Mouse (Mus musculus) yolk sac, embryonic 10.5 days (tissue): ENCODE data around the gene Dock1.

Experiments used
- DNase-seq: peaks from one replicate; pipeline ENCODE4 v3.0.0-alpha.2; 2017; ENCODE audit warnings: low spot score

Gene Dock1

DNA sequence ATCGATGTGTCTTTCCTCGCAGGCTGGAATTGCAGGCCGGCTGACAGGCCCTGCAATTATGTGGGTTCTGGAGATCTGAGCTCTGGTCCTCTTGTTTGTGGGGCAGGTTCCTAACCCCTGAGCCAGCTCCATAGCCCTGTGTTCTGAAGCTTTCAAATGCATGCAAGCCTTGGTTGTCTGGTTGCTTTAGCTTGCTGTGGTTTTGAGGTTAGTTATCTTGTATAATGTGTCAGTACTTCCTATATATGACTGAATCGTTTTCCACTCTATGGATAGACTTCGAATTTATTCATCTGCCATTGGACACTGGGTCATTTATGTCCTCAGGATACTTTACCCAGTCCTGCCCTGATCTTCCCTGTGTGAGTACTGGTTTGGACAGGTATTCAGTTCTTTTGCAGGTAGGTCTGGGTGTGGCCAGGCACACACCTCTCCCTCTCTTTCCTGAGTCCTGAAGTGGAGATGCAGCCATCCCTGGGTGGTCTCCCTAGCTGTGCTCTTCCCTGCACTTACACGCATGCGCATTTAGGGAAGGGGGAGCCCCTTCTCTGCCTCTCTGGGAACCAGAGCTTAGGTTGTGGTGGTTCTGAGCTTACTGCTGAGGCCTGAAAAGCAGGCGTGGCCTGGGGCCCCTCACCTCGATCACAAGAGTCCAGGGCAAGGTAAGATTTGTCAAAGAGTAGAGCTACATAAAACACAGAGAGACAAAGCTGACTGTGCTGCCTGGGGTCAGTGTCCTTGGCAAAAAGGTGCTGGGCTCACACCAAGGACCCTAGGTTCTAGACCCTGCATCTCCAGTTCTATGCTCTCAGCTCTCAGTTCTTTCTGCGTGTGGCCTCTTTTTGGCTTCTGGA lies 25.9 kb downstream of the Dock1 start:
- DNase-seq = no peak

DNA sequence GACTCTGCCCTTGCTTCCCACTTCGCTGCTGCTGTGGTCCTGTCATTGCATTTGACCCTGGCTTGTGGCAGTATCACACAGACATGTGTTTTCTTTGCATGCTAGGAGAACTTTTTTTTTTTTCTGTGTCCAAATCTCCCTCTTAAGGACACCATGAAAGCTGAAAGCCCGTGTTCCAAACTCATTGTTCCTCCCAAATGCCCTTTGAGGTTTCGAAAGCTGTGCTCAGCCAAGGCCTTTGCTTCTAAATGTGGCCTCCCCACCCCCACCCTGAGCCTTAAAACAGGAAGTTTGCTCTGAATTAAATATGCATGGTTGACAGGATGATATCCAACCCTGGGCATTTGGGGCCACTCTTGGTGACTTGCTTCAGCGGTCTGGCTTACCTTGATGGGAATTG lies 27.0 kb downstream of the Dock1 start:
- no peak for DNase-seq

DNA sequence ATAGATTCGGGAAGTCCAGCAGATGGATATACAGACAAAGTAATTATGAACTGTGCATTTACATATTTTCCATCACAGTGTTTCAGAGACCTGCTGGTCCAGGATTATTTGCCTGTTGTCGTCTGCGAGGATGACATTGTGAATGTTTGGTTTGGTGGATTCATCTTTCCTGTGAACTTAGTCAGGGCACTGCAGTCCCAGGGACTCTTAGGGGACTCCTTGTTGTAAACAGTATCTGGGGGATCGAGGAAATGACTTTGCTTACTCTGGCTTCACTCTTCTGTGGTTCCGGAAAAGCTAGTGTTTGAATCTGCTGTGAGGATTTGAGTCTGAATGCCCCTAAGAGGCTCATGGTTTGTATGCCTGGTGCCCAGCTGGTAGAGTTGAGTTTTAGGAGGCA lies 27.8 kb downstream of the Dock1 start:
- DNase-seq = no peak

DNA sequence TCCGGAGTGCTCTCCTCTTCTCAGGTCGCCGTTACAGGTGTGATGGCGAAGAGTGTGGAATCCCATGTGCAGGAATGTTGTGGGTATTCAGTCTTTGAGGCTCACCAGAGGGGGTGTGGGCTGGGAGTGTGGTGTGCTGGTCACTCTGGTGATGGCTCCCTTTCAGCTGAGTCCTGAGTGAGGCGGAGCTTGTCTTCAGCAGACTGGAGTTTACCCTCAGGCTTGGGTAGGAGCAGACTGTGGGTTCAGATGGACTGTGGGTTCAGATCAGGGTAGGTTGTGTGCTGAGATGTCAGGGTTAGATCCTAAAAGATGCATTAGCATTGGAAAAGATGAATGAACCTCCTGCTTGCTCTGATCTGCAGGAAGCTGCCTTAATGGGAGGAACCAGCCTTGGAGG lies 29.5 kb downstream of the Dock1 start:
- no peak for DNase-seq

DNA sequence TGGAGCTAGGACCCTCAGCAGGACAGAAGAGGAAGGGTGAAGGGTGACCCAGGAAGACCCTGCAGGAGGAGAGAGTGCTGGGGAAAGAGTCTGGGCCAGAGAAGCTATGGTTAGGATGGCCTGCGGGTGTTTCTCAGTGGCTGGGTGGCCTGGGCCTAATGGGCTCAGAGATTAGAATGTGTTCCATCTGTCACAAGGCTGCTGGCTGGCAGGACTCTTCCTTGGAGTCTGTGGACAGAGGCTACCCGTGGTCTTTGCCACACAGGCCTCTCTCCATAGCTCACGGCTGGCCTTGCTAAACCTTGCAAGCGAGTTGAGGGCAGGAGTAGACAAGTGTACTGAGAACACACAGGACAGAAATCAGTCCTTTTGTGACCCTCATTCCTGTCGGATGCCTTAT lies 32.0 kb downstream of the Dock1 start:
- DNase-seq = no peak

DNA sequence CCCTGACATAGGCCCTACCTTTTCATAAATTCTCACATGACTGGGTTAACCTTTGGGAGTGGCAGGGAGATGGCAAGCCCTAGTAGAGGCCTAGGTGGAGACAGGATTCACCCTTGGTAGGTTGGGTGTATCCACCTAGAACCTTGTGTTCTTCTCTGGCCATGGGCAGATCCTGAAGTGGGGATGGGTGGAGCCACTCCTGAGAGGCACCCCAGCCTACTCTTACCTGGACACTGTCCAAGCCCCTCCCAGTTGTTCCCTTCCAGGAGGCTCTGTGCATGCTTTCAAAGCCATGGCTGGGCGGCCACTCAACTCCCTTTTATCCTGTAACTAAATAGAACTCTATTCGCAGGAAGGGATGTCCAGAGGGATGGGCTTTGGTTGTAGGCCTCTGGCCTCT lies 33.2 kb downstream of the Dock1 start:
- no peak for DNase-seq

DNA sequence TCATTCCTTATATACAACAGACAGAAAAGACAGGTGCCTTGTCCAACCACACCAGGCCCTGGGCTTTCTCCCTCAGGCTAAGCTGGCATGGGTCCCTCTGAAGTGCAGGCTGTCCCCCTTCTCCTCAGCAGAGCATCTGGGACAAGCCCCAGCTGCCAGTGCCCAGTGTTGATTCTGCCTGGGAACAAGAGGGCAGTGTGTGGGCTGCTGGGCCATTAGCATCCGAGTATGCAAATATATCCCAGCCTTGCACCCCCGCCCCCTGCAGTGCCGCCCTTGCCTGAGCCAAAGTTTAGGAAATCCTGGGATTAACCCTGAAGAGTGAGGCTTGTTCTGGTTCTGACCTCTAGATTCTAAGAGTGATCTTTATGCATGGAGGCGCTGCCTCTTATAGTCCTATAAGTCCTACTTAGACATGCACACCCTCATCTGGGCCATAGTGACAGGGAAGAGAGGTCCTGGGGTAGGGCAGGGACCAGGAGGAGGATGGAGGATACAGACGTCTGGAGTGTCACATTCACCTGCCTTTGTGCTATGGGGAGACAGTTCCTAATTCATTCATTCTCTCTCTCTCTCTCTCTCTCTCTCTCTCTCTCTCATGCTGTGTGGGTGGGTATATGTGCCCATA lies 38.9 kb downstream of the Dock1 start:
- DNase-seq = no peak

DNA sequence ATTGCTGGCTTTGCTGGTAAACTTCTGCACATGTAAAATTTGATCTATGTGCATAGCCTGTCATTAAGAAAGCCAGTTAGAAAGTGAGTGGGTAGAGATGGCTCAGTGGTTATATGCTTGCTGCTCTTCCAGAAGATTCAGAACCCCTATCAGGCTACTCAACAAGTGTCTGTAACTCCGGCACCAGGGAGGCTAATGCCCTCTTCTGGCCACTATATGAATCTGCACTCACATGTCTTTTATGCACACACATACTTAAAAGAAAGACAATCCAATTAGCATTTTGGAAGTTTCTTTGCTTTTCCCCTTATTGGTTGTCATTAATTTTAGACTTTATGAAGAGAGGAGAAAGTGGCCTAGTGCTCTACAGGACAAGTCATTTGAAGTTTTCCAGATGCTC lies 41.1 kb downstream of the Dock1 start:
- DNase-seq = no peak

DNA sequence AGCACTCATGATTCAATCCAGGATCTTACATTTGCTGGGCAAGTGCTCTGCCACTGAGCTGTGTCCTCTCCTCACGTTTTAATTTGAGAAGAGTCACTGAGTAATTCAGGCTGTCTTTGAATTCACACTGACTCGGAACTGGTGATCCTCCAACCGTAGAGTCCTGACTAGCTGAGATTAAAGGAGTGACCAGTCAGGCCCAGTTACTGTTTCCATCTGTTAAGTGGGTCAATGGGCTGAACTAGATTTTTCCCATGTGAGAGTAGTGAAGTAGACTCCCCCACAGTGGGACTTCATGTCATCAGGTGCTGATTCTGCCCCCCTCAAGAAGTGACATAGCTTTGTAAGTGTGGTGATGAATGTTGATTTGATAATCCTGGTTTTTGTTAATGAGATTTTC lies 49.0 kb downstream of the Dock1 start:
- no peak for DNase-seq

DNA sequence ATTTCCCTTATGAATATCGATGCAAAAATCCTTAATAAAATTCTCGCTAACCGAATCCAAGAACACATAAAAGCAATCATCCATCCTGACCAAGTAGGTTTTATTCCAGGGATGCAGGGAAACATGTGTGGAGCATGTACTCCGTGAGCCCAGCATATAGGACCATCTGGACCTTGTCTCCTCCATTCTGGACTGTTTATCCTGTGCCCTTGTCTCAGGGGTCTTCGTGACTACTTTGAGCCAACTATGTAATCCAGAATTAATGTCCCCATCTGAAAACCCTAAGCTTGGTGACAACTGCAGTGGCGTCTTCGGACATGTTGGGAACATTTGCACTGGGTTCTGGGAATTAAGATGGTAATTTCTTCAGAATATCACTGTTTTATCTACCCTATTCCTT lies 51.9 kb downstream of the Dock1 start:
- DNase-seq = no peak

DNA sequence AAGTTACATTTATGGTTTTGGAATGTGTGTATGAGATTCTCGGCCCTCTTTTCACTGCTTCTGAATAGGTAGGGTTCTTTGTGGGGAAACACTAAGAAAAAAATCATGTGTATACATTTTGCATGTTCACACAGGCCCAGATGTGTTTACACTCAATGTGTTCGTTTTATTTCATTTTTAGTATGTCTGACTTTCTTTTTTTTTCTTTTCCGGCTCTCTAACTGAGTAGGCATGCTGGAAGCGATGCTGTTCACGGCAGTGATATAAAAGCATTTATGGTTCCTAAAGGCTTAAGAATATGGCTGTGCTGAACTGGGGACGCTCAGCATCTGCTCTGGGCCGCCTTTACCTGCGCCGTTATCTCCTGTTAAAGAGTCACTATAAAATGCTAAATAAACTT lies 52.5 kb downstream of the Dock1 start:
- DNase-seq = no peak

DNA sequence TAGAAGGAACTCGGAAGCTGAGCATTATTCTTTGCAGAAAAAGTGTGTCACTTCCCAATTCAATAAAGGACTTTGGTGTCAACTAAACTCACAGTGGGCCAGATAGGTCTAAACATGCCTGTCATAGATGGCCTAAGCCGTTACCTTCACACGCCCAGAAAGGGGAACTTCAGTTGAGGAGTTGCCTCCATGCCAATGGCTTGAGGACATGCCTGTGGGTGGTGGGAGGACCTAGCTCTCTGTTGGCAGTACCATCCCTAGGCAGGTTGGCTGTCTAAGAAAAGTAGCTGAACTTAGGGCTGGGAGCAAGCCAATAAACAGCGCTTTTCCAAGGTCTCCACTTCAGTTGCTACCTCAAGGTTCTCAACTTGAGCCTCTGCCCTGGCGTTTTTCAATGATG lies 53.1 kb downstream of the Dock1 start:
- no peak for DNase-seq

DNA sequence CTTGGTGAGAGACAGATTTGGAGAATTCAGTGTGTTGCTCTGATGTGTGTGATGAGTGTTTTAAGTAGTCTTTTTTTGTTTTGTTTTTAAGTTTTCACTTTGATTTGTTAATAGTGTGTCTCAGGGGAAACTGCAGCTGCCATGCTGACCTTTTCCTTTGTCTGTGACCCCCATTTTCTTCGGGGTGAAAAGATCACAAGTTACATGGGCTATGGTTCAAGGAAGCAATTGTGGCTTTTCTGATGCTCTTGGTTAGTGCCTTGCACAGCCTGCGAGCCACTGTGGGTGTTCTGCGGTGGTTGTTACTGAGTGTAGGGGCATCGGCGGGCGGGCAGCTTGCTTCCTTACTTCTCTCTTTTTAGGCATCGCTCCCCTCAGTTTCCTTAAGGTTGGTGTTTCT lies 54.4 kb downstream of the Dock1 start:
- peak; percentile 8 for DNase-seq

DNA sequence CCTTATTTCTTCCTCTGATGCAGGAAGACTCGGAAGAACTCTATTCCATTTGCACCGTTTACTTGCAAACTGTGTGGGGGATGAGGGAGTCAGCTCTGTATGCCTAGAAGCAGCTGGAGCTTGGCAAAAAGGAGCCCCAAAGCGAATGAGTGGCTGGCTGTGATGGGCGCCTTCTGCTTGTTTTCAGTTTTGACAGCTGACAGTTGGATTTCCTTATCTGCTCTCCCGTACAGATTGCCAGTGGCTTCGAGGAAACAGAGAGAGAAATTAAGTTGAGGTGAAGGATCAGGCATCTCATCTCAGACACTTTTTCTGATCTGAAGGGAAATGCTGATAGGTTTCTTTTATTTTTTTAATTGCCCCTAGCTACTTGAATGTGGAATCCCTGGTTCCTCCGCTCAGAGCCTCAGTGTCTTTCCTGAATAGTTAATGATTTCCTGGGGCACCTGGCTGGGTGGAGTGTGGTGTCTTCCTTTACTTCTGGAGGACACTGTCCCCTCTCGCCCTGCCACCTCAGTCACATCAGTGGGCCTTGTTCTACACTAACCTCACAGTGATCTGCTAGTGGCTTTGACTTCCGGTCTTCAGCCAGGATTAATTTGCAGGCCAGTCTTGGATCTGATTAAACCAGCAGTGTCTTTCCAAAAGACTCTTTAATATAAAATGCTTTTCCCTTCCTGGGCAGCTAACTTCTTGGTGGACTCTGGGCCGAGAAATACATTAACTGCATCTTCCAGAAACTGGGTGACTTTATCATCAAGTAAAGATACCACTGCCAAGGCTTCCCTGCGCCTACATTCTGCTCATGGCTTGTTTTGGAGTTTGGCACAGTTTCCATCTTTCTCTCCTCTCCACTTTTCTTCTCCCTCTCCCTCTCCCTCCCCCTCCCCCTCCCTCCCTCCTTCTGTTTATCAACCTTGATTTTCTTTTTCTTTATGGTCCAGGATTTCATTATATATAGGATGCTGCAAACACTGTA lies 55.4 kb downstream of the Dock1 start:
- DNase-seq = peak; percentile 4

DNA sequence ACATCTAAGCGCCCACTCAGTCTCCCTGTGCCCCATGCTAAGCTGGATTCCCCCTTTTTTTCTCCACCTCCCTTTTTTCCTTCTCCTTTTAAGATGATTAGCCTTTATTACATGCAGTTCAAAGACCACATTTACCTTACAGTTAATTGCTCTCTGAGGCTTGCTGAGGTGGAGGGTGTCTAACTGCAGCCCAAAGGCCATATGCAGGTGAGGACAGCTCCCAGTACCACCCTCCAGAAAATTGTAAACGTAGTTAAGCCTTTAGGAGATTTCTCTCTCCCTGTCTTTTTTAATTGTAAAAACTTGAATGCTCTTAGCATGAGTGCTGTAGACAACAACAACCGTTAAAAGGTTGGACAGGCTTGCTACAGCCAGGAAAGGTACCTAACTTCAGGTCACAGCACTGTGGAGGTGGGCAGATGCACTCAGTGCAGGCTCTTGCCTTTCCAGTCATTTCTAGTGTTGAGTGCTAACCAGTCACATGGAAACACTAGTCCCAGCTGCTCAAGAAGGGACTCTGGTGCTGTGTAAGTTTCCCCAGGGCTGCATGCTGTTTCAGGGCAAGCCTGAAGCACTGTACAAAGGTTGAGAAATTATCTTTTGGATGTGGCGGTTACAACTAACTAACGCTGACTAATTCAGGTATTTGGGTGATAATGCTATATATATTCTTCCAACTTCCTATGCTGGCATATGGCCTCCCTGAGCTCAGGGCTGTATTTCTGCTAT lies 56.2 kb downstream of the Dock1 start:
- no peak for DNase-seq

DNA sequence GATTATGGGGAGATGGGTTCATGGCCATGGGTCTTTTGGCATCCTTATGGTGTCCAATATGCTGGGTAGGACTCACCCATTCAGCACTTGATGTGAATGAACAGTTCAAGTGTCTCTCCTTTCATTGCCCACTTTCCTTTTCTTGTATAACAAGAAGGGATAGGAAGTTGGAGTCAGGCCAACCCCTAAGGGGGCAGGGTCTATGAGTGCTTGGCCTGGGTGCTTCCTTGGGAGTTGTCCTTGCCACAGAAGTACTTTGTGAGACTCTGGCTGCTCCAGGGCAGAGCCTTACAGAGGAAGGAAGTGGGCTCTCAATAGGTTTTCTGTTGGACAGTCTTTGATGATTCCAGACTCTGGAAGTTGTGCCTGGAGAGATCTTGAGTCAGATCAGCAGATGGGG lies 58.9 kb downstream of the Dock1 start:
- DNase-seq = no peak

DNA sequence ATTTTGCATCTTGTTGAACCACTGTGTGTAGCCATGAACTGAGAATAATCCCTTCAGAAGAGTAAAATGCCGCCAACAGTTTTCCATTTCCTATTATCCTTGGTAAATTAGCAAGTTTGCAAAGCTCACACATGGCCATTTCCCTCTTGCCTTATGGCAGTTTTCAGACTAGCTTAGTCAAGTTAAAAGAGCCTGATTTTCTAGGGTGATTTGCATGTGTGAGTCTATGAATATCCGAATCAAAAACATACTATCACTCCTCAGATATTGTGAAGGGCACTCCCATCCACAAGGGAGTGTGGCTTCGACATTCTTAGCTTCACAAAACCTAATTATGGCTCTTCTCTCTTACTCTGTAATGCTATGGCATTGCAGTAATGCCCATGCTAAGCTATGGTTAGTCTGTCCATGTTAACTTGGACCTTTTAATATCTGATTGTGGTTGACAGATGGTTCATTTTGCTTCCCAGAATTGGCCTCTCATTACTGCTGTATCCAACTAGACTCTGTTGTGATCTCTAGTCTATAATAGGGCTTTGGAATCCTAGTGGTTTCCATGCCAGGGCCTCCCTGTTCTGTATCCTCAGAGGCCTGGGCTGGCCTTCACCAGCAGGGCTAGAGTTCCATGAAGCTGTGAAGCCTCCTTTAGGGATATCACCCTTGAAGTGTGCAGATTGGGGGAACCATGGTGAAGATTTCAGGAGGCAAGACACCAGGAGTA lies 60.1 kb downstream of the Dock1 start:
- no peak for DNase-seq

DNA sequence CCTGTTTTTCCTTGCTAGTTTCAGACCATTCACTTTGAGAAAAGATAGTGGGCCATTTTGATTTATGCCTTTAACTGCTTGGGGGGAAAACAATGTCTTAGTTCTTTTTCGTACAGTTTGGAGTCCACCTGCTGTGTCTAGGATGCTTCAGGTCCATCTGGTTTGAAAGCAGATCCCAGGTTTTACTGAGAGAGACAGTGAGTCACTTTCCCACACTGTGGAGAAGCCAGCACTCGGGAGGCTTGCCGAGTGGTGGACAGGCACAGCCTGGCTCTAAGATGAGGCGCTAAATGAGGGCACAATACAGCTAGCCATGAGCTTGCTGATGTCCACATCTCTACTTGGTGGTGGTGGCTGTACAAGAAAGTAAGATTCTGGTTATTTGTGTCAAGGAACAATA lies 76.6 kb downstream of the Dock1 start:
- DNase-seq = no peak

DNA sequence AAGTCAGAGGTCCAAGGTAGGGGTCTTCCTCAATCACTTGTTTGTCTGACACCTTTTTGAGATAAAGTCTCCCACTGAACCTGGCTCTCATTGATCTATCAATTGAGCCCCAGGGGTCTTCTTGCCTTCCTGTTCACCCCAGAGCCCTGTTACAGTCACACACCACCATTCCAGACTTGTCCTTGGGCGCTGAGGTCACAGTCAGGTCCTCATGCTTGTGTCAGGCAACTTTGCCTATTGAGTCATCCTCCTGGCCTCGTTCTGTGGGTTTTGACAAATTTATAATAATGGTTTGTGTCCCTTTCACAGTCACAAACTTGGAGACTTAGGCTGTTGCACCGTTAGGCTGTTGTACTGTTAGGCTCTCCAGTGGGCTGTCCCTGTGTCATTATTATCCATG lies 77.9 kb downstream of the Dock1 start:
- no peak for DNase-seq

DNA sequence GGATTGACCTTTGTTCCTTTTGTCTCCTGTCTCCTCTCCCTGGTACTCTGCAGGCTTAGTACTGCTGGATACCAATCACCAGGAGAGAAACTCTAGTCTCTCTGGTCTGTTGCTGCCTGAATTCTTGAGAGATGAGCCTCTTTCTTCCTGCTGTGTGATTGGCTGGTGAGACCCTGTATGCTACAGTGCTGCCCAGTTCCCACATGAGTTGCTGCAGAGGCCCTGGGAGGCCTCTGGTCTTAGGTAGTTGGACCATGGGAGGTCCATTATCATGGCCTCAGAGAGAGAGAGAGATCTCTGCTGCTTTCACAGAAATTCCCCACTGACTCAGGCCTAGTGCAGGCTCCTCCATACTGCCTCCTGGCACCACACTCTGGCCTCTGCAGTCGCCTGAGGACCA lies 79.2 kb downstream of the Dock1 start:
- no peak for DNase-seq

DNA sequence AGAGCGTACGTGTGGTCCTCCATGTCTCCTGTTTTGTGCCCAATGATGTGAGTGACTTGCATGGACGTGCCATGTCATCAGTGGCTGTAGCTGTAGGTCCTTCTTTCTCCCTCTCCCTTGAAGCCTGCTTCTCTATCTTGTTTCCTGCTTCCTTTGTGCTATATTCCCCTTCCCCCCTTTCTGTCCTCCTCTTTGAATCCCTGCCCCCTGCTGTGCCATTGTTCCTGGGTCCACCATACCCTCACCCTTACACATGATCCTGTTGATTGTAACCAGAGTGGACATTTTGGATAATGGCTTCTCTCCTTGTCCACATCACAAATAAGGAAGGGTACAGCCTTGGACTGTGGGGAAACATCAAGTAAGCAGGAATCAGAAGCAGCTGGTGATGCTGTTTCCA lies 81.0 kb downstream of the Dock1 start:
- no peak for DNase-seq
